Mouse (Mus musculus) MEL (cell line): ENCODE results near the gene Cdc42bpa. TPM values are rescaled to one million over a fixed set of nuclear protein-coding genes. Genes with fewer than 3 reads are reported as not detected.

ENCODE experiments used
- DNase-seq: peaks from one replicate; pipeline ENCODE4 v3.0.0; 2011; ENCODE audit warnings: low read depth, low spot score
- H3K27ac ChIP-seq: 2 replicates; pipeline ENCODE4 v1.5.1; 2012; ENCODE audit warnings: low read depth, mild to moderate bottlenecking, control low read depth, low read length, moderate library complexity; ENCODE audit not compliant: control insufficient read depth
- H3K27me3 ChIP-seq, 2 experiments: fragments of 150-350 bp in 1 of 2; sonication (generic) in 1 of 2; 2 replicates each; pipeline ENCODE4 v1.6.1; 2012; ENCODE audit warnings: low read length in 2 of 2, mild to moderate bottlenecking in 2 of 2, improper control_type of control experiment in 1 of 2, moderate library complexity in 1 of 2; ENCODE audit not compliant: insufficient read depth in 2 of 2, control insufficient read depth in 1 of 2
- H3K36me3 ChIP-seq, 2 experiments: 2 replicates each; pipeline ENCODE4 v1.6.1; 2012 to 2014; ENCODE audit warnings: low read length in 2 of 2, improper control_type of control experiment in 1 of 2, inconsistent platforms in 1 of 2, mild to moderate bottlenecking in 1 of 2; ENCODE audit not compliant: insufficient read depth in 2 of 2, control insufficient read depth in 1 of 2
- H3K4me1 ChIP-seq, 2 experiments: fragments of 150-350 bp in 1 of 2; sonication (generic) in 1 of 2; 2 replicates each; pipeline ENCODE4 v1.6.1; 2012; ENCODE audit warnings: low read length in 2 of 2, improper control_type of control experiment in 1 of 2, mild to moderate bottlenecking in 1 of 2; ENCODE audit not compliant: insufficient read depth in 2 of 2, control insufficient read depth in 1 of 2
- H3K4me3 ChIP-seq, 2 experiments: fragments of 150-350 bp in 1 of 2; sonication (generic) in 1 of 2; 2 replicates each; pipeline ENCODE4 v1.5.1; 2012; ENCODE audit warnings: low read depth in 2 of 2, low read length in 2 of 2, mild to moderate bottlenecking in 2 of 2, moderate library complexity in 2 of 2, control low read depth in 1 of 2, improper control_type of control experiment in 1 of 2; ENCODE audit not compliant: control insufficient read depth in 1 of 2, insufficient read depth in 1 of 2
- H3K79me2 ChIP-seq: 2 replicates; pipeline ENCODE4 v1.6.1; 2012; ENCODE audit warnings: mild to moderate bottlenecking, low read length, moderate library complexity; ENCODE audit not compliant: control insufficient read depth, poor library complexity, insufficient read depth
- H3K9ac ChIP-seq: 2 replicates; pipeline ENCODE4 v1.6.1; 2012; ENCODE audit warnings: low read depth, mild to moderate bottlenecking, control low read depth, low read length, moderate library complexity; ENCODE audit not compliant: control insufficient read depth, poor library complexity, severe bottlenecking
- H3K9me3 ChIP-seq: fragments of 150-350 bp; sonication (generic); replicated peaks from 2 replicates; pipeline ENCODE4 v1.6.1; 2012; ENCODE audit warnings: mild to moderate bottlenecking, low read length, improper control_type of control experiment, moderate library complexity; ENCODE audit not compliant: insufficient read depth
- BHLHE40 ChIP-seq: IDR thresholded peaks from 2 replicates; pipeline ENCODE4 v1.6.1; 2012; ENCODE audit warnings: low read depth, mild to moderate bottlenecking, inconsistent platforms, low read length, improper control_type of control experiment, borderline replicate concordance
- CHD1 ChIP-seq: IDR thresholded peaks from 2 replicates; pipeline ENCODE4 v1.6.1; 2012; ENCODE audit warnings: low read depth, mild to moderate bottlenecking, inconsistent platforms, low read length, improper control_type of control experiment
- E2F4 ChIP-seq: IDR thresholded peaks from 2 replicates; pipeline ENCODE4 v1.6.1; 2011; ENCODE audit warnings: low read depth, low read length, improper control_type of control experiment, borderline replicate concordance
- HCFC1 ChIP-seq: IDR thresholded peaks from 2 replicates; pipeline ENCODE4 v1.6.1; 2012; ENCODE audit warnings: low read depth, mild to moderate bottlenecking, inconsistent platforms, low read length, improper control_type of control experiment, moderate library complexity
- JUND ChIP-seq: IDR thresholded peaks from 2 replicates; pipeline ENCODE4 v1.6.1; 2011; ENCODE audit warnings: low read depth, mild to moderate bottlenecking, improper control_type of control experiment, low read length
- KAT2A ChIP-seq: conservative IDR thresholded peaks from 2 replicates; pipeline ENCODE4 v1.6.1; 2012; ENCODE audit warnings: low read depth, low read length, improper control_type of control experiment, inconsistent platforms
- MAFK ChIP-seq: IDR thresholded peaks from 2 replicates; pipeline ENCODE4 v1.6.1; 2011; ENCODE audit warnings: low read depth, mild to moderate bottlenecking, low read length, improper control_type of control experiment, borderline replicate concordance
- MAZ ChIP-seq: IDR thresholded peaks from 2 replicates; pipeline ENCODE4 v1.6.1; 2012; ENCODE audit warnings: low read depth, mild to moderate bottlenecking, inconsistent platforms, low read length, improper control_type of control experiment
- MXI1 ChIP-seq: IDR thresholded peaks from 2 replicates; pipeline ENCODE4 v1.6.1; 2011; ENCODE audit warnings: mild to moderate bottlenecking, low read depth, low read length, improper control_type of control experiment
- MYC ChIP-seq: IDR thresholded peaks from 2 replicates; pipeline ENCODE4 v1.6.1; 2011; ENCODE audit warnings: low read depth, mild to moderate bottlenecking, low read length, improper control_type of control experiment, moderate library complexity
- NRF1 ChIP-seq: IDR thresholded peaks from 2 replicates; pipeline ENCODE4 v1.6.1; 2014; ENCODE audit warnings: low read depth, mild to moderate bottlenecking, inconsistent platforms, low read length, improper control_type of control experiment, moderate library complexity; ENCODE audit not compliant: poor library complexity, insufficient read depth, severe bottlenecking
- POLR2AphosphoS2 ChIP-seq: IDR thresholded peaks from 2 replicates; pipeline ENCODE4 v1.6.1; 2011; ENCODE audit warnings: low read length, improper control_type of control experiment
- POLR2AphosphoS5 ChIP-seq: IDR thresholded peaks from 2 replicates; pipeline ENCODE4 v1.6.1; 2012; ENCODE audit warnings: low read depth, borderline replicate concordance, mild to moderate bottlenecking, inconsistent platforms, low read length, moderate library complexity, mixed read lengths
- RAD21 ChIP-seq: IDR thresholded peaks from 2 replicates; pipeline ENCODE4 v1.6.1; 2011; ENCODE audit warnings: mild to moderate bottlenecking, low read depth, low read length, improper control_type of control experiment
- RCOR1 ChIP-seq: IDR thresholded peaks from 2 replicates; pipeline ENCODE4 v1.6.1; 2012; ENCODE audit warnings: low read depth, mild to moderate bottlenecking, inconsistent platforms, low read length, improper control_type of control experiment
- TBP ChIP-seq: IDR thresholded peaks from 2 replicates; pipeline ENCODE4 v1.8.0; 2011; ENCODE audit warnings: low read depth, low read length, improper control_type of control experiment
- TCF12 ChIP-seq: IDR thresholded peaks from 2 replicates; pipeline ENCODE4 v1.6.1; 2014; ENCODE audit warnings: low read depth, mild to moderate bottlenecking, inconsistent platforms, low read length, improper control_type of control experiment, moderate library complexity
- UBTF ChIP-seq: IDR thresholded peaks from 2 replicates; pipeline ENCODE4 v1.6.1; 2012; ENCODE audit warnings: low read depth, mild to moderate bottlenecking, inconsistent platforms, low read length, improper control_type of control experiment, moderate library complexity, borderline replicate concordance; ENCODE audit not compliant: insufficient read depth
- USF2 ChIP-seq, 2 experiments: IDR thresholded peaks; 2 replicates each; pipeline ENCODE4 v1.6.1; 2011 to 2012; ENCODE audit warnings: improper control_type of control experiment in 2 of 2, low read length in 2 of 2, borderline replicate concordance in 1 of 2, inconsistent platforms in 1 of 2, low read depth in 1 of 2, mild to moderate bottlenecking in 1 of 2; ENCODE audit not compliant: insufficient read depth in 1 of 2
- ZNF384 ChIP-seq: IDR thresholded peaks from 2 replicates; pipeline ENCODE4 v1.6.1; 2012; ENCODE audit warnings: low read depth, mild to moderate bottlenecking, inconsistent platforms, low read length, improper control_type of control experiment
- polyA plus RNA-seq, 2 experiments: library from polyadenylated mRNA; stranded (reverse) in 1 of 2; unstranded in 1 of 2; fragments of >175 nt in 1 of 2; fragments of >200 nt in 1 of 2; gene quantifications; 2 replicates each; pipeline versions ENCODE4 v1.2.1 to v1.2.4; 2012; ENCODE audit warnings: low replicate concordance in 2 of 2, low read depth in 1 of 2; ENCODE audit not compliant: insufficient read length in 2 of 2, insufficient read depth in 1 of 2, missing spikeins in 1 of 2
- total RNA-seq: library from RNA; depleted of rRNA; stranded (reverse); fragments of 300-350 nt; gene quantifications from 2 replicates; pipeline ENCODE4 v1.2.3, GENCODE M21; 2012

Gene Cdc42bpa
- total and polyA plus RNA-seq, 3 experiments = 7.7 to 14.6 TPM; not detected in 1

GRCm38 (mm10) chr1:180208370-180208769 is 248.1 kb downstream of the Cdc42bpa start:
- Histone ChIP-seq H3K79me2 (no peaks in the 10 kb centered on the region), H3K4me1 (no peaks in the 10 kb centered on the region), H3K27ac (no peak overlapping the region), H3K27me3 (no peaks in the 10 kb centered on the region), H3K9ac (no peak overlapping the region), H3K4me3 (no peak overlapping the region), H3K9me3 (no peaks in the 10 kb centered on the region), H3K36me3 (no peaks in the 10 kb centered on the region)
- TF ChIP-seq BHLHE40 = no peak
- TF ChIP-seq UBTF = no peak
- no peak for TF ChIP-seq MAFK
- no peak for TF ChIP-seq NRF1
- TF ChIP-seq POLR2AphosphoS5 = no peak
- no peak for TF ChIP-seq ZNF384
- TF ChIP-seq RAD21 = no peak
- no peak for TF ChIP-seq USF2 (IDR thresholded peaks at IDR 0.05; ENCODE audit: borderline replicate concordance in 1 of 2, insufficient read depth in 1 of 2, low read depth in 1 of 2, low read length in 2 of 2)
- TF ChIP-seq TCF12 = no peak
- no peak for DNase-seq

GRCm38 (mm10) chr1:180210031-180210432 is 249.8 kb downstream of the Cdc42bpa start:
- no peaks in the 10 kb centered on the region for H3K79me2 ChIP-seq
- no peaks in the 10 kb centered on the region for H3K36me3 ChIP-seq
- H3K4me3 ChIP-seq = no peak overlapping the region
- H3K27me3 ChIP-seq = no peaks in the 10 kb centered on the region
- H3K27ac ChIP-seq = no peak overlapping the region
- TF ChIP-seq HCFC1 (no peak), RCOR1 (no peak), KAT2A (no peak), TBP (no peak), E2F4 (no peak), CHD1 (no peak), JUND (no peak), ZNF384 (no peak), MAZ (no peak), MXI1 (no peak), POLR2AphosphoS2 (no peak), MYC (no peak)
- H3K9me3 ChIP-seq = no peaks in the 10 kb centered on the region
- DNase-seq = no peak
- no peaks in the 10 kb centered on the region for H3K4me1 ChIP-seq
- no peak overlapping the region for H3K9ac ChIP-seq
